Mouse (Mus musculus) testis, adult 2 months (tissue): ENCODE results near the gene Crebrf.

Source experiments
- CTCF ChIP-seq: fragments of 200-500 bp; IDR thresholded peaks from 2 replicates; pipeline ENCODE4 v1.5.1; 2012; ENCODE audit warnings: low read depth, mild to moderate bottlenecking, inconsistent platforms, low read length, moderate library complexity; ENCODE audit not compliant: control insufficient read depth, insufficient read depth, insufficient replicate concordance
- POLR2A ChIP-seq: fragments of 200-500 bp; IDR thresholded peaks from 2 replicates; pipeline ENCODE4 v1.6.1; 2012; ENCODE audit warnings: low read depth, mild to moderate bottlenecking, inconsistent platforms, low read length, moderate library complexity; ENCODE audit not compliant: control insufficient read depth

DNA sequence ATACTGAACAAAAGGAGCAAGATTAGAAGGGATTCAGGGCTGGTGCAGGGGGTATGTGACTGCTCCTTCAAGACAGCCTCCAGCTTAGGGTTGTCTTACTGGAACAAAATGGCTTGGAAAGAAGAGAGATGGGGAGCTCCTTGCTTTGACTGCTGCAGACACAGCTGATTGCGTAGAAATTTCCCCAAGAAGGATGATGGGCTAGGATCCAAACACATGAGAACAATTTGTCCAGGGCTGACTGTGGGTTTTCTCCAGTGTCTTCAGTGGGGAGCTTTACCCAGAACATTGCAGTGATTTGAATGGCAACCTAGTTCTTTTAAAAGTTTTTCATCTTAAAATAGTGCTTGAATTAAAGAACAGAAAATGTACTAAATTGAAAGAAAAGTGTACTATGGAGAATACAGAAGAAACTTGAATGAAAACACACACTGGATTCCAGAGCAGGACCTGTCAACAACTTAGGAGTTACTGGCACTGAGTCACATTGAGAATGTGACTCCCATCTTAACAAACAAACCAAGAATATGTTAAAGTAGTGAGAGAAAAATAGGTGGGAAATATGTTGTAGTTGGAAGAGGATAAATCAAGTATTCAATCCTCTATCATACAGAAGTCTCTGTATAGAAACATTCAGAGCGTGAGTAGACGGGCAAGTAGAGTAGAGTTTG, 63.1 kb downstream of the Crebrf start:
- TF ChIP-seq POLR2A (no peak), CTCF (no peak)
